In genomic region chr11:60705255-60705654, GRCm38 (mm10) we compare ENCODE assay signal across 22 mouse cellular contexts. TPM values are rescaled to one million over a fixed set of nuclear protein-coding genes. Genes with fewer than 3 reads are reported as not detected.
DNase-seq lines count a peak whose midpoint lies in the region; ATAC-seq lines count a peak whose summit lies in the region.
"Had no signal": no experiment of that assay in that cellular context is flagged by ENCODE, and none has a peak within 500 bp of the region (broad histone marks: within the 10 kb centered on the region; RNA-seq: fewer than 3 reads in every experiment).

No protein-coding gene starts in this region.

- H3K9ac ChIP-seq in hindbrain, embryonic 14.5 days, result 0 out of 2 replicates have a peak overlapping the region, but pooled peaks have one; percentile 8
- no peak overlapping the region for H3K9ac ChIP-seq in hindbrain, embryonic 13.5 days
- H3K9ac ChIP-seq: embryonic facial prominence, embryonic 13.5 days; heart, embryonic 12.5 days; liver, embryonic 14.5 days; midbrain, embryonic 13.5 days had no signal

- peaks cover 21% of the 10 kb centered on the region for H3K4me1 ChIP-seq in hindbrain, embryonic 14.5 days (replicated peaks; ENCODE audit: control insufficient read depth, insufficient read depth, low read length)
- peaks cover 49% of the 10 kb centered on the region for H3K4me1 ChIP-seq in hindbrain, embryonic 13.5 days (replicated peaks)

- H3K4me2 ChIP-seq in hindbrain, embryonic 14.5 days (replicated peaks), result no peak overlapping the region
- no peak overlapping the region for H3K4me2 ChIP-seq in hindbrain, embryonic 13.5 days
- H3K4me2 ChIP-seq: embryonic facial prominence, embryonic 13.5 days; heart, embryonic 12.5 days; limb, embryonic 13.5 days; midbrain, embryonic 13.5 days had no signal

- no peak overlapping the region for H3K4me3 ChIP-seq in hindbrain, embryonic 14.5 days (replicated peaks; ENCODE audit: low read length)
- no peak overlapping the region for H3K4me3 ChIP-seq in hindbrain, embryonic 13.5 days
- H3K4me3 ChIP-seq: embryonic facial prominence, embryonic 13.5 days; heart, embryonic 12.5 days; limb, embryonic 13.5 days; midbrain, embryonic 13.5 days; myocyte had no signal

- H3K36me3 ChIP-seq in hindbrain, embryonic 14.5 days (replicated peaks; ENCODE audit: control insufficient read depth, insufficient read depth), result peaks cover 60% of the 10 kb centered on the region
- H3K36me3 ChIP-seq in hindbrain, embryonic 13.5 days, result peaks cover 60% of the 10 kb centered on the region

- no peak for ATAC-seq in hindbrain, embryonic 14.5 days (ENCODE audit: low FRiP score)
- no peak for ATAC-seq in hindbrain, embryonic 13.5 days (ENCODE audit: low FRiP score)
- ATAC-seq: CD4-positive, CD25-positive, alpha-beta regulatory T cell, adult 4 months; forebrain, embryonic 14.5 days; hindbrain, embryonic 16.5 days; intestine, embryonic 16.5 days; midbrain, embryonic 13.5 days; Patski had no signal

- WGBS in hindbrain, embryonic 14.5 days, result 97% methylated on average over 3 of the region's 3 CpGs
- WGBS in hindbrain, embryonic 13.5 days, result 94% methylated on average over 3 of the region's 3 CpGs

- H3K27me3 ChIP-seq in hindbrain, embryonic 14.5 days (ENCODE audit: control insufficient read depth, insufficient read depth, low read length), result no peaks in the 10 kb centered on the region
- H3K27me3 ChIP-seq in hindbrain, embryonic 13.5 days, result no peaks in the 10 kb centered on the region
- H3K27me3 ChIP-seq: embryonic facial prominence, embryonic 13.5 days; heart, embryonic 12.5 days; limb, embryonic 13.5 days; midbrain, embryonic 13.5 days; Patski had no signal

- H3K9me3 ChIP-seq in hindbrain, embryonic 14.5 days (ENCODE audit: control insufficient read depth, low read length), result no peaks in the 10 kb centered on the region
- no peaks in the 10 kb centered on the region for H3K9me3 ChIP-seq in hindbrain, embryonic 13.5 days
- H3K9me3 ChIP-seq: embryonic facial prominence, embryonic 13.5 days; heart, embryonic 12.5 days; limb, embryonic 13.5 days; midbrain, embryonic 13.5 days had no signal

- peak; percentile 2 for DNase-seq in adrenal gland, adult 2 months
- no peak for DNase-seq in adrenal gland, postnatal 4 days (ENCODE audit: low spot score in 2 of 2)
- DNase-seq in hindbrain, embryonic 14.5 days (ENCODE audit: low spot score), result no peak
- DNase-seq in lung, postnatal 14 days, result peak; percentile 0
- DNase-seq in lung, postnatal 36 days, result no peak
- peak; percentile 2 for DNase-seq in urinary bladder, postnatal 14 days (ENCODE audit: low spot score)
- no peak for DNase-seq in urinary bladder, postnatal 10 days (ENCODE audit: low spot score)
- DNase-seq: retina, postnatal 1 day; thymus, adult 2 months had no signal

- no peak overlapping the region for H3K27ac ChIP-seq in hindbrain, embryonic 14.5 days
- no peak overlapping the region for H3K27ac ChIP-seq in hindbrain, embryonic 13.5 days
- H3K27ac ChIP-seq: embryonic facial prominence, embryonic 13.5 days; kidney, postnatal 0 days; limb, embryonic 13.5 days; liver, embryonic 14.5 days; midbrain, embryonic 13.5 days had no signal

RNA-seq across cellular contexts. Expression of gene Llgl1, which starts 5.7 kb away (rescaled TPM):
- 10 to 100 TPM; 19.5 to 26.5 TPM for total RNA-seq in adrenal gland, adult 2 months (2021)
- 59.4 and 62.5 TPM in 2 replicates for polyA plus RNA-seq in adrenal gland, adult 2 months (2012; rRNA removed)
- 10 to 100 TPM; 36.5 to 41.6 TPM for total RNA-seq in adrenal gland, postnatal 4 days (2021)
- polyA plus RNA-seq in hindbrain, embryonic 14.5 days (2014; fragmentation: Nextera tagmentation; extraction: Ambion mirVana), result 43.8 and 46.1 TPM in 2 replicates
- 61.0 and 61.2 TPM in 2 replicates for polyA plus RNA-seq in hindbrain, embryonic 13.5 days (2015; fragmentation: Nextera tagmentation; extraction: Ambion mirVana)

RNA-seq across cellular contexts. Expression of gene Flii, which starts 21.8 kb away (rescaled TPM):
- 100 to 1,000 TPM; 149 to 186 TPM for total RNA-seq in adrenal gland, adult 2 months (2021)
- polyA plus RNA-seq in adrenal gland, adult 2 months (2012; rRNA removed), result 271 and 327 TPM in 2 replicates
- 100 to 1,000 TPM; 128 to 129 TPM for total RNA-seq in adrenal gland, postnatal 4 days (2021)
- 62.7 and 64.3 TPM in 2 replicates for polyA plus RNA-seq in hindbrain, embryonic 14.5 days (2014; fragmentation: Nextera tagmentation; extraction: Ambion mirVana)
- polyA plus RNA-seq in hindbrain, embryonic 13.5 days (2015; fragmentation: Nextera tagmentation; extraction: Ambion mirVana), result 64.7 and 68.2 TPM in 2 replicates

RNA-seq across cellular contexts. Expression of gene Mief2, which starts 22.9 kb away (rescaled TPM):
- 10 to 100 TPM; 26.0 to 41.6 TPM for total RNA-seq in adrenal gland, adult 2 months (2021)
- 47.2 and 50.1 TPM in 2 replicates for polyA plus RNA-seq in adrenal gland, adult 2 months (2012; rRNA removed)
- 10 to 100 TPM; 26.6 to 28.0 TPM for total RNA-seq in adrenal gland, postnatal 4 days (2021)
- 25.6 and 28.0 TPM in 2 replicates for polyA plus RNA-seq in hindbrain, embryonic 14.5 days (2014; fragmentation: Nextera tagmentation; extraction: Ambion mirVana)
- polyA plus RNA-seq in hindbrain, embryonic 13.5 days (2015; fragmentation: Nextera tagmentation; extraction: Ambion mirVana), result 21.2 and 22.4 TPM in 2 replicates

Comparison
In these comparisons a context has a peak if more than half of its experiments do, and no peak if none do; other contexts are left out.
1. DNase-seq: peak in adrenal gland, adult 2 months (single experiment), lung, postnatal 14 days (single experiment) and urinary bladder, postnatal 14 days (single experiment); none in adrenal gland, postnatal 4 days (0 of 2), hindbrain, embryonic 14.5 days (single experiment), lung, postnatal 36 days (single experiment) and urinary bladder, postnatal 10 days (single experiment).